Comparison of ENCODE assay signal across 8 mouse cellular contexts in the genomic region with DNA sequence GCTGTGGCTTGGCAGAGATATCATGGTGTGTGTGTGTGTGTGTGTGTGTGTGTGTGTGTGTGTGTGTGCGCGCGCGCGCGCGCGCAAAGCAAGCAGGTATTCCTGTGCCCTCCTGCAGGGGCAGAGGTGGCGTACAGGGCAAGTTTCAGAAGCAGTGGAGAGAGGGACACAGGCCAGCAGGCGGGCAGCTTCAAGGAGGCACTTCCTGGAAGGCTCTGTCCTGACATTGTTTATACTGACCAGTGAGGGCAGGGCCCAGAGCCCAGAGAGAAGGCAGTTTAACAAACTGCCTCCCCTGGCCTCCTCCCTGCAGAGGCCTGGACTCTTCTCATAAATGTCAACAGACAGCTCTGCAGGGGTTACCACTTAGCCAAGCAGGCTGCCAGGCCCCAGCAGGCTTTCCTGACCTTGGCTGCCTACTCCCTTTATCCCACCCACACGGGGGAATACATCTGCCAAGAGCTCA. TPM values are rescaled to one million over a fixed set of nuclear protein-coding genes. Genes with fewer than 3 reads are reported as not detected.
DNase-seq lines count a peak whose midpoint lies in the region; ATAC-seq and TF ChIP-seq lines count a peak whose summit lies in the region.

No protein-coding gene starts in this region.

- no peak overlapping the region for H3K4me2 ChIP-seq in hindbrain, embryonic 11.5 days (replicated peaks; ENCODE audit: low read depth, low read length)
- no peak overlapping the region for H3K4me2 ChIP-seq in embryonic facial prominence, embryonic 15.5 days (replicated peaks)
- no peak overlapping the region for H3K4me2 ChIP-seq in lung, postnatal 0 days (replicated peaks; ENCODE audit: low read depth, low read length)
- H3K4me2 ChIP-seq in forebrain, embryonic 15.5 days (replicated peaks), result no peak overlapping the region

- H3K27ac ChIP-seq in hindbrain, embryonic 10.5 days, result peak overlapping the region; percentile 59
- no peak overlapping the region for H3K27ac ChIP-seq in hindbrain, embryonic 11.5 days (ENCODE audit: low read depth, low read length)
- peak overlapping the region; percentile 51; the same call in 1 of the 2 replicates for H3K27ac ChIP-seq in embryonic facial prominence, embryonic 15.5 days (replicated peaks)
- H3K27ac ChIP-seq in lung, postnatal 0 days (ENCODE audit: low read length), result peak overlapping the region; percentile 68
- H3K27ac ChIP-seq in forebrain, embryonic 15.5 days (replicated peaks), result no peak overlapping the region

- peak; percentile 48; the same call in 1 of the 2 replicates for TF ChIP-seq EP300 in lung, postnatal 0 days (IDR thresholded peaks at IDR 0.05)

- TF ChIP-seq CTCF in lung, postnatal 0 days (IDR thresholded peaks at IDR 0.05), result peak; percentile 61

- ATAC-seq in hindbrain, embryonic 11.5 days (ENCODE audit: low FRiP score), result no peak
- 0 out of 2 replicates have a peak, but pooled peaks have one; percentile 51 for ATAC-seq in embryonic facial prominence, embryonic 15.5 days (ENCODE audit: insufficient number of reproducible peaks, low FRiP score, low TSS enrichment, low read depth)
- peak; percentile 94 for ATAC-seq in lung, postnatal 0 days
- no peak for ATAC-seq in forebrain, embryonic 15.5 days (replicated peaks)

- H3K27me3 ChIP-seq in hindbrain, embryonic 10.5 days (ENCODE audit: insufficient read depth, poor library complexity, severe bottlenecking), result no peaks in the 10 kb centered on the region
- no peaks in the 10 kb centered on the region for H3K27me3 ChIP-seq in hindbrain, embryonic 11.5 days (ENCODE audit: control insufficient read depth, insufficient read depth, low read length)
- H3K27me3 ChIP-seq in embryonic facial prominence, embryonic 15.5 days, result no peaks in the 10 kb centered on the region
- no peaks in the 10 kb centered on the region for H3K27me3 ChIP-seq in lung, postnatal 0 days (replicated peaks; ENCODE audit: insufficient read depth, low read length)
- H3K27me3 ChIP-seq in forebrain, embryonic 15.5 days, result no peaks in the 10 kb centered on the region

- H3K4me1 ChIP-seq in hindbrain, embryonic 10.5 days (replicated peaks), result peaks cover 38% of the 10 kb centered on the region
- H3K4me1 ChIP-seq in hindbrain, embryonic 11.5 days (replicated peaks; ENCODE audit: control insufficient read depth, insufficient read depth, low read length), result no peaks in the 10 kb centered on the region
- H3K4me1 ChIP-seq in embryonic facial prominence, embryonic 15.5 days, result peaks cover 34% of the 10 kb centered on the region
- peaks cover 4% of the 10 kb centered on the region; the same call in 1 of the 2 replicates for H3K4me1 ChIP-seq in lung, postnatal 0 days (ENCODE audit: insufficient read depth, low read depth, low read length)
- H3K4me1 ChIP-seq in forebrain, embryonic 15.5 days, result no peaks in the 10 kb centered on the region; the same call in 1 of the 2 replicates

- no peaks in the 10 kb centered on the region for H3K9me3 ChIP-seq in hindbrain, embryonic 10.5 days
- no peaks in the 10 kb centered on the region for H3K9me3 ChIP-seq in hindbrain, embryonic 11.5 days (ENCODE audit: control insufficient read depth, low read length)
- H3K9me3 ChIP-seq in embryonic facial prominence, embryonic 15.5 days (replicated peaks), result no peaks in the 10 kb centered on the region
- H3K9me3 ChIP-seq in lung, postnatal 0 days (ENCODE audit: low read length), result no peaks in the 10 kb centered on the region
- no peaks in the 10 kb centered on the region for H3K9me3 ChIP-seq in forebrain, embryonic 15.5 days

- DNase-seq in hindbrain, embryonic 10.5 days (ENCODE audit: low spot score), result peak; percentile 39
- DNase-seq in hindbrain, embryonic 11.5 days (ENCODE audit: low spot score), result no peak
- peak; percentile 80 for DNase-seq in adipocyte (ENCODE audit: low spot score)
- DNase-seq in kidney, adult 9 months, result peak; percentile 40
- peak; percentile 83 for DNase-seq in lung, postnatal 0 days (ENCODE audit: low spot score)
- DNase-seq in left cerebral cortex, adult 18-20 months (ENCODE audit: low spot score in 2 of 2), result no peak

- no peak overlapping the region for H3K4me3 ChIP-seq in hindbrain, embryonic 10.5 days
- no peak overlapping the region for H3K4me3 ChIP-seq in hindbrain, embryonic 11.5 days (ENCODE audit: low read depth, low read length)
- H3K4me3 ChIP-seq in embryonic facial prominence, embryonic 15.5 days (replicated peaks), result no peak overlapping the region
- no peak overlapping the region for H3K4me3 ChIP-seq in lung, postnatal 0 days (ENCODE audit: low read depth, low read length)
- no peak overlapping the region for H3K4me3 ChIP-seq in forebrain, embryonic 15.5 days

- H3K36me3 ChIP-seq in hindbrain, embryonic 10.5 days, result no peaks in the 10 kb centered on the region
- H3K36me3 ChIP-seq in hindbrain, embryonic 11.5 days (ENCODE audit: control insufficient read depth, insufficient read depth, low read length), result no peaks in the 10 kb centered on the region
- H3K36me3 ChIP-seq in embryonic facial prominence, embryonic 15.5 days, result peaks cover 12% of the 10 kb centered on the region; the same call in 1 of the 2 replicates
- no peaks in the 10 kb centered on the region for H3K36me3 ChIP-seq in lung, postnatal 0 days (ENCODE audit: insufficient read depth, low read length)
- H3K36me3 ChIP-seq in forebrain, embryonic 15.5 days, result no peaks in the 10 kb centered on the region

- no peak overlapping the region for H3K9ac ChIP-seq in hindbrain, embryonic 11.5 days (ENCODE audit: low read depth, low read length)
- no peak overlapping the region for H3K9ac ChIP-seq in embryonic facial prominence, embryonic 15.5 days
- no peak overlapping the region for H3K9ac ChIP-seq in lung, postnatal 0 days (replicated peaks; ENCODE audit: low read depth)
- no peak overlapping the region for H3K9ac ChIP-seq in forebrain, embryonic 15.5 days (replicated peaks)

- WGBS in hindbrain, embryonic 10.5 days, result 75% methylated on average over 11 of the region's 11 CpGs
- WGBS in hindbrain, embryonic 11.5 days, result 47% methylated on average over 5 of the region's 11 CpGs
- 66% methylated on average over 11 of the region's 11 CpGs for WGBS in embryonic facial prominence, embryonic 15.5 days
- 66% methylated on average over 11 of the region's 11 CpGs for WGBS in lung, postnatal 0 days
- WGBS in forebrain, embryonic 15.5 days, result 69% methylated on average over 11 of the region's 11 CpGs

RNA-seq across cellular contexts. Expression of a gene that starts 31.1 kb away (rescaled TPM):
- polyA plus RNA-seq in hindbrain, embryonic 10.5 days (2016; fragmentation: Nextera tagmentation; extraction: Ambion mirVana), result 47.3 and 55.7 TPM in 2 replicates
- 32.3 and 33.3 TPM in 2 replicates for polyA plus RNA-seq in hindbrain, embryonic 11.5 days (2014; fragmentation: Nextera tagmentation; extraction: Ambion mirVana)
- 25.3 and 30.6 TPM in 2 replicates for polyA plus RNA-seq in embryonic facial prominence, embryonic 15.5 days (2015; fragmentation: Nextera tagmentation; extraction: Ambion mirVana)
- polyA plus RNA-seq in lung, postnatal 0 days (2015; fragmentation: Nextera tagmentation; extraction: Ambion mirVana), result 11.2 and 13.8 TPM in 2 replicates
- total RNA-seq in left cerebral cortex, adult 18-20 months (2021), result 10 to 100 TPM; 25.4 to 25.6 TPM
- polyA plus RNA-seq in forebrain, embryonic 15.5 days (2015; fragmentation: Nextera tagmentation; extraction: Ambion mirVana), result 21.5 and 24.3 TPM in 2 replicates

RNA-seq across cellular contexts. Expression of a gene that starts 43.8 kb away (rescaled TPM):
- 8.5 and 10.5 TPM in 2 replicates for polyA plus RNA-seq in hindbrain, embryonic 10.5 days (2016; fragmentation: Nextera tagmentation; extraction: Ambion mirVana)
- 13.4 and 14.3 TPM in 2 replicates for polyA plus RNA-seq in hindbrain, embryonic 11.5 days (2014; fragmentation: Nextera tagmentation; extraction: Ambion mirVana)
- polyA plus RNA-seq in embryonic facial prominence, embryonic 15.5 days (2015; fragmentation: Nextera tagmentation; extraction: Ambion mirVana), result 34.0 and 35.2 TPM in 2 replicates
- 19.3 and 19.5 TPM in 2 replicates for polyA plus RNA-seq in lung, postnatal 0 days (2015; fragmentation: Nextera tagmentation; extraction: Ambion mirVana)
- 10 to 100 TPM; 47.4 to 47.7 TPM for total RNA-seq in left cerebral cortex, adult 18-20 months (2021)
- 10.7 and 12.3 TPM in 2 replicates for polyA plus RNA-seq in forebrain, embryonic 15.5 days (2015; fragmentation: Nextera tagmentation; extraction: Ambion mirVana)

Comparison
In these comparisons a context has a peak if more than half of its experiments do, and no peak if none do; other contexts are left out.
1. DNase-seq: peak in hindbrain, embryonic 10.5 days (single experiment), adipocyte (single experiment), kidney, adult 9 months (single experiment) and lung, postnatal 0 days (single experiment); none in hindbrain, embryonic 11.5 days (single experiment) and left cerebral cortex, adult 18-20 months (0 of 2).
2. H3K27ac ChIP-seq: peak in hindbrain, embryonic 10.5 days (single experiment), embryonic facial prominence, embryonic 15.5 days (single experiment) and lung, postnatal 0 days (single experiment); none in hindbrain, embryonic 11.5 days (single experiment) and forebrain, embryonic 15.5 days (single experiment).
3. ATAC-seq: peak in embryonic facial prominence, embryonic 15.5 days (single experiment) and lung, postnatal 0 days (single experiment); none in hindbrain, embryonic 11.5 days (single experiment) and forebrain, embryonic 15.5 days (single experiment).